Mouse (Mus musculus) brain, embryonic 14.5 days (tissue): ENCODE measurements around the gene Chst15.

Experiments
- CTCF ChIP-seq: fragments of 200-500 bp; IDR thresholded peaks from 2 replicates; pipeline ENCODE4 v1.5.1; 2012; ENCODE audit warnings: inconsistent platforms, mild to moderate bottlenecking, moderate library complexity, borderline replicate concordance; ENCODE audit not compliant: insufficient read depth, insufficient read length; ENCODE audit errors: extremely low read depth
- POLR2A ChIP-seq: fragments of 200-500 bp; IDR thresholded peaks from 2 replicates; pipeline ENCODE4 v1.6.1; 2012; ENCODE audit warnings: mild to moderate bottlenecking, inconsistent platforms, borderline replicate concordance; ENCODE audit not compliant: poor library complexity, insufficient read depth, insufficient read length, severe bottlenecking; ENCODE audit errors: extremely low read depth

GRCm38 (mm10) chr7:132210616-132211015, 106.4 kb downstream of the Chst15 start:
- no peak for TF ChIP-seq CTCF
- TF ChIP-seq POLR2A, result no peak
